8 mouse cellular contexts compared by ENCODE assay signal in the genomic region with DNA sequence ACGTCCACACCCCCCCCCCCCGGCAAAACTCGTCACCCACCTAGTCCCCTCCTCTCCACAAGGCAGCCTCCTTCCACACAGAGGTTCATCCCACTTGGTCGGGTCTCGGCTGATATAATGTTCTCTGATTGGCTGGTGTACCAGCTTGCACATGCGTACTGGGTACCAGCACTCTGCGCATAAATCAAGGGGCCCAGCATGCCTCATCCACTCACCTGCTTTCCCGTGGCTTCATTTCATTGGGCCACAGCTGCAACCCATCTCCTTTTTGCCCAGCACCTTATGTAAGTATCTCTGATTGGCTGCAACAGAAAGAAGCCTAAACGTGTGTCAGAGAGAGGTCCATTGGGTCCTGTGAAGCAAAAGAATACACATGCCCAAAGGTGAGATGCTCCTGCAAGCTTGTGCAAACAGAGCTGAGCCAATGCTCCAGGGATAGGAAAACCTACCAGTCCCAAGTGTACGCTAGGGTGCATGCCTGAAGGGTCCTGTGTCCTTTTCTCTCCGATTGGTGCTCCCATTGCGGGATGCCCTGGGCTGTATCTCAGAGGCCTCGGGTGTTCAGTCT. TPM values are rescaled to one million over a fixed set of nuclear protein-coding genes. Genes with fewer than 3 reads are reported as not detected.
DNase-seq lines count a peak whose midpoint lies in the region; ATAC-seq and TF ChIP-seq lines count a peak whose summit lies in the region.
"Not testable (repeated sequence)": the region's sequence is repeated elsewhere in the genome, so short reads cannot be mapped to it uniquely, and the experiment has no call there.

A gene (minus strand): TSS at position 155 of the 568 bp plus-strand sequence.

- not testable (repeated sequence) for H3K9ac ChIP-seq in liver, postnatal 0 days (replicated peaks); neural tube, embryonic 11.5 days (ENCODE audit: low read length)

- H3K36me3 ChIP-seq in liver, postnatal 0 days (replicated peaks; ENCODE audit: insufficient read depth, low read length); neural tube, embryonic 11.5 days (ENCODE audit: control insufficient read depth, insufficient read depth, low read length): not testable (repeated sequence)

- not testable (repeated sequence) for TF ChIP-seq CTCF in liver, postnatal 0 days (IDR thresholded peaks at IDR 0.05; ENCODE audit: low read depth)

- H3K4me1 ChIP-seq in liver, postnatal 0 days (ENCODE audit: insufficient read depth); neural tube, embryonic 11.5 days (ENCODE audit: control insufficient read depth, insufficient read depth, low read length): not testable (repeated sequence)

- TF ChIP-seq EP300 in liver, postnatal 0 days (IDR thresholded peaks at IDR 0.05; ENCODE audit: low read depth), result not testable (repeated sequence)

- not testable (repeated sequence) for H3K9me3 ChIP-seq in liver, postnatal 0 days (ENCODE audit: low read length); neural tube, embryonic 11.5 days (ENCODE audit: control insufficient read depth, low read length)

- not testable (repeated sequence) for H3K27me3 ChIP-seq in liver, postnatal 0 days (ENCODE audit: insufficient read depth, low read length); neural tube, embryonic 11.5 days (ENCODE audit: control insufficient read depth, insufficient read depth, low read length)

- 72% methylated on average over 13 of the region's 13 CpGs for WGBS in liver, postnatal 0 days (ENCODE audit: insufficient replicate concordance)
- 83% methylated on average over 10 of the region's 13 CpGs for WGBS in neural tube, embryonic 11.5 days

- H3K27ac ChIP-seq in liver, postnatal 0 days (ENCODE audit: low read depth); neural tube, embryonic 11.5 days (ENCODE audit: low read depth, low read length): not testable (repeated sequence)

- DNase-seq in 3134 (ENCODE audit: extremely low read depth, insufficient read length, low spot score) (peak; percentile 41), MEL-GATA-1-ER (ENCODE audit: extremely low read depth, low read depth) (peak; percentile 74)
- DNase-seq in cerebellum, adult 11-12 months, result peak; percentile 50
- DNase-seq in kidney, postnatal 14 days, result peak; percentile 5
- peak; percentile 8 for DNase-seq in liver, postnatal 0 days
- peak; percentile 8 for DNase-seq in neural tube, embryonic 11.5 days (ENCODE audit: low spot score)
- peak; percentile 14 for DNase-seq in thymus, postnatal 14 days

- H3K4me3 ChIP-seq in liver, postnatal 0 days (ENCODE audit: low read depth, low read length); neural tube, embryonic 11.5 days (ENCODE audit: low read depth, low read length): not testable (repeated sequence)

- peak; percentile 44 for ATAC-seq in frontal cortex, adult (ENCODE audit: low TSS enrichment)
- ATAC-seq in liver, postnatal 0 days, result 0 out of 2 replicates have a peak, but pooled peaks have one; percentile 23
- ATAC-seq in neural tube, embryonic 11.5 days (ENCODE audit: insufficient read depth, low FRiP score, low TSS enrichment), result not testable (repeated sequence)

- not testable (repeated sequence) for H3K4me2 ChIP-seq in liver, postnatal 0 days (ENCODE audit: low read depth, low read length); neural tube, embryonic 11.5 days (ENCODE audit: low read depth)

RNA-seq across cellular contexts. Expression of the gene that starts here (rescaled TPM):
- 0.74 and 4.1 TPM in 2 replicates for polyA plus RNA-seq in liver, postnatal 0 days (2015; fragmentation: Nextera tagmentation; extraction: Ambion mirVana)
- 3.3 and 4.1 TPM in 2 replicates for polyA plus RNA-seq in neural tube, embryonic 11.5 days (2014; fragmentation: Nextera tagmentation; extraction: Ambion mirVana)

Comparison
In these comparisons a context has a peak if more than half of its experiments do, and no peak if none do; other contexts are left out.
1. DNase-seq: peak in every context shown above with its lines; median percentile 74 in MEL-GATA-1-ER; 50 in cerebellum, adult 11-12 months; 41 in 3134; 14 in thymus, postnatal 14 days; 8 in liver, postnatal 0 days; 8 in neural tube, embryonic 11.5 days; 5 in kidney, postnatal 14 days.